Mouse (Mus musculus) kidney, adult 11 months (tissue): Measurements from ENCODE around the gene Arhgap30.
A peak's percentile ranks its signal among the peaks of the same experiment; 100 is the strongest.

Source experiments
- DNase-seq: peaks from one replicate; pipeline ENCODE4 v3.0.0; 2022

Gene Arhgap30

GRCm38 (mm10) chr1:171378298-171378697 lies 10.5 kb upstream of the Arhgap30 start:
- no peak for DNase-seq

- peak; percentile 66 for DNase-seq
These were observed 8.7 kb upstream of the Arhgap30 start for GRCm38 (mm10) chr1:171379935-171380599.

GRCm38 (mm10) chr1:171382096-171382620 lies 6.6 kb upstream of the Arhgap30 start:
- no peak for DNase-seq

- no peak for DNase-seq
These were observed 4.4 kb upstream of the Arhgap30 start for GRCm38 (mm10) chr1:171384361-171384760.

GRCm38 (mm10) chr1:171385171-171385570 lies 3.6 kb upstream of the Arhgap30 start:
- no peak for DNase-seq

- DNase-seq: no peak
These were observed 1.7 kb upstream of the Arhgap30 start for GRCm38 (mm10) chr1:171387099-171387498.

- DNase-seq: no peak
These were observed 1.3 kb downstream of the Arhgap30 start for GRCm38 (mm10) chr1:171390101-171390500.

- no peak for DNase-seq
These were observed 13.1 kb downstream of the Arhgap30 start for GRCm38 (mm10) chr1:171401821-171402220.

- DNase-seq: no peak
These were observed 14.2 kb downstream of the Arhgap30 start for GRCm38 (mm10) chr1:171402991-171403390.

- no peak for DNase-seq
These were observed 18.5 kb downstream of the Arhgap30 start for GRCm38 (mm10) chr1:171407263-171407662.

GRCm38 (mm10) chr1:171410231-171410630 lies 21.5 kb downstream of the Arhgap30 start:
- DNase-seq: no peak

- peak; percentile 94 for DNase-seq
These were observed 22.3 kb downstream of the Arhgap30 start, which contains the start of gene Usf1 for GRCm38 (mm10) chr1:171410947-171411484. TSS of gene Usf1 (plus strand) at chr1:171411313.

GRCm38 (mm10) chr1:171411492-171411941 lies 22.8 kb downstream of the Arhgap30 start:
- no peak for DNase-seq

GRCm38 (mm10) chr1:171412001-171412441 lies 23.3 kb downstream of the Arhgap30 start:
- no peak for DNase-seq

GRCm38 (mm10) chr1:171412446-171412845 lies 23.7 kb downstream of the Arhgap30 start:
- DNase-seq: no peak

- no peak for DNase-seq
These were observed 24.9 kb downstream of the Arhgap30 start for GRCm38 (mm10) chr1:171413608-171414007.

- peak; percentile 86 for DNase-seq
These were observed 29.9 kb downstream of the Arhgap30 start, which contains the start of gene Tstd1 for GRCm38 (mm10) chr1:171418660-171419059. TSS of gene Tstd1 (plus strand) at chr1:171418872.

- DNase-seq: no peak
These were observed 30.6 kb downstream of the Arhgap30 start for GRCm38 (mm10) chr1:171419291-171419882.

GRCm38 (mm10) chr1:171419905-171420304 lies 31.2 kb downstream of the Arhgap30 start:
- no peak for DNase-seq

- no peak for DNase-seq
These were observed 33.8 kb downstream of the Arhgap30 start for GRCm38 (mm10) chr1:171422504-171423095.

- DNase-seq: no peak
These were observed 35.9 kb downstream of the Arhgap30 start for GRCm38 (mm10) chr1:171424638-171425037.

GRCm38 (mm10) chr1:171425126-171425525 lies 36.4 kb downstream of the Arhgap30 start:
- no peak for DNase-seq

GRCm38 (mm10) chr1:171432158-171432557 lies 43.4 kb downstream of the Arhgap30 start:
- DNase-seq: no peak
